Mouse (Mus musculus) forebrain, embryonic 15.5 days (tissue): Measurements from ENCODE around the gene Cd6. TPM values are rescaled to one million over a fixed set of nuclear protein-coding genes. Genes with fewer than 3 reads are reported as not detected.
A peak's percentile ranks its signal among the peaks of the same experiment; 100 is the strongest.

ENCODE experiments used
- ATAC-seq: fragments of 200-750 bp; cut with Nextera tagmentation; replicated peaks from 2 replicates; pipeline ENCODE4 v1.8.0; 2017; ENCODE audit warnings: mild to moderate bottlenecking, moderate TSS enrichment, moderate library complexity
- H3K27ac ChIP-seq: fragments of 300-500 bp; sonication (generic); replicated peaks from 2 replicates; pipeline ENCODE4 v1.5.1; 2015; ENCODE audit warnings: mild to moderate bottlenecking, inconsistent platforms
- H3K27me3 ChIP-seq: fragments of 300-500 bp; sonication (generic); 2 replicates; pipeline ENCODE4 v1.6.1; 2015; ENCODE audit warnings: inconsistent platforms
- H3K36me3 ChIP-seq: fragments of 300-500 bp; sonication (generic); 2 replicates; pipeline ENCODE4 v1.6.1; 2015; ENCODE audit warnings: mild to moderate bottlenecking, inconsistent platforms
- H3K4me1 ChIP-seq: fragments of 300-500 bp; sonication (generic); 2 replicates; pipeline ENCODE4 v1.6.1; 2015; ENCODE audit warnings: inconsistent platforms
- H3K4me2 ChIP-seq: fragments of 300-500 bp; sonication (generic); replicated peaks from 2 replicates; pipeline ENCODE4 v1.6.1; 2015; ENCODE audit warnings: mild to moderate bottlenecking, inconsistent platforms
- H3K4me3 ChIP-seq: fragments of 300-500 bp; sonication (generic); 2 replicates; pipeline ENCODE4 v1.5.1; 2015; ENCODE audit warnings: mild to moderate bottlenecking, inconsistent platforms
- H3K9ac ChIP-seq: fragments of 300-500 bp; sonication (generic); replicated peaks from 2 replicates; pipeline ENCODE4 v1.6.1; 2015; ENCODE audit warnings: mild to moderate bottlenecking, inconsistent platforms
- H3K9me3 ChIP-seq: fragments of 300-500 bp; sonication (generic); 2 replicates; pipeline ENCODE4 v1.6.1; 2016; ENCODE audit warnings: inconsistent platforms
- WGBS: fragments of 180-500 bp; shearing (Covaris S2); methylation state at CpG from one replicate; pipeline ENCODE4 v1.1.7; 2015; ENCODE audit warnings: mixed read lengths; 5-methylcytosine and 5-hydroxymethylcytosine counted together
- polyA plus RNA-seq: library from polyadenylated mRNA; unstranded; fragments of >200 nt; fragmentation: Nextera tagmentation; extraction: Ambion mirVana; gene quantifications from 2 replicates; pipeline ENCODE4 v1.2.1, GENCODE M21; 2015

Gene Cd6
- polyA plus RNA-seq, 1 experiment from 2014 or later = not detected

- Histone ChIP-seq H3K4me1 (peaks cover 20% of the 10 kb centered on the region), H3K9ac (no peak overlapping the region), H3K27ac (peak overlapping the region; percentile 79), H3K9me3 (no peaks in the 10 kb centered on the region), H3K36me3 (no peaks in the 10 kb centered on the region), H3K27me3 (no peaks in the 10 kb centered on the region), H3K4me2 (no peak overlapping the region), H3K4me3 (no peak overlapping the region)
- peak; percentile 89 for ATAC-seq
- 61% methylated on average over 11 of the region's 11 CpGs for WGBS
Measured at GRCm38 (mm10) chr19:10809428-10810175, 20.3 kb downstream of the Cd6 start.

GRCm38 (mm10) chr19:10808524-10809233 lies 21.2 kb downstream of the Cd6 start:
- Histone ChIP-seq H3K4me2 (no peak overlapping the region), H3K27me3 (no peaks in the 10 kb centered on the region), H3K9me3 (no peaks in the 10 kb centered on the region), H3K9ac (no peak overlapping the region), H3K36me3 (no peaks in the 10 kb centered on the region), H3K4me3 (no peak overlapping the region), H3K4me1 (peaks cover 20% of the 10 kb centered on the region), H3K27ac (peak overlapping the region; percentile 79)
- ATAC-seq = peak; percentile 18; the same call in 1 of the 2 replicates
- WGBS = 86% methylated on average over 12 of the region's 12 CpGs

GRCm38 (mm10) chr19:10805661-10806285 lies 24.1 kb downstream of the Cd6 start:
- Histone ChIP-seq H3K27me3 (no peaks in the 10 kb centered on the region), H3K4me3 (no peak overlapping the region), H3K36me3 (no peaks in the 10 kb centered on the region), H3K4me1 (peaks cover 25% of the 10 kb centered on the region), H3K27ac (peak overlapping the region; percentile 43), H3K9me3 (no peaks in the 10 kb centered on the region), H3K4me2 (no peak overlapping the region), H3K9ac (no peak overlapping the region)
- ATAC-seq = no peak
- WGBS = 87% methylated on average over 11 of the region's 11 CpGs

- no peak overlapping the region for H3K9ac ChIP-seq
- no peaks in the 10 kb centered on the region for H3K9me3 ChIP-seq
- H3K4me3 ChIP-seq = no peak overlapping the region
- H3K27ac ChIP-seq = peak overlapping the region; percentile 43; the same call in 1 of the 2 replicates
- H3K4me2 ChIP-seq = no peak overlapping the region
- H3K27me3 ChIP-seq = no peaks in the 10 kb centered on the region
- 82% methylated on average over 2 of the region's 2 CpGs for WGBS
- no peak for ATAC-seq
- H3K4me1 ChIP-seq = peaks cover 26% of the 10 kb centered on the region
- no peaks in the 10 kb centered on the region for H3K36me3 ChIP-seq
Measured at GRCm38 (mm10) chr19:10804850-10805660, 24.8 kb downstream of the Cd6 start.

- H3K4me3 ChIP-seq = no peak overlapping the region
- WGBS = 66% methylated on average over 5 of the region's 5 CpGs
Measured at GRCm38 (mm10) chr19:10803751-10804150, 26.1 kb downstream of the Cd6 start.

GRCm38 (mm10) chr19:10801906-10802305 lies 28.0 kb downstream of the Cd6 start:
- Histone ChIP-seq H3K4me1 (peaks cover 8% of the 10 kb centered on the region), H3K4me2 (no peak overlapping the region), H3K36me3 (no peaks in the 10 kb centered on the region), H3K9me3 (no peaks in the 10 kb centered on the region), H3K4me3 (no peak overlapping the region), H3K27me3 (no peaks in the 10 kb centered on the region), H3K9ac (no peak overlapping the region), H3K27ac (no peak overlapping the region)
- ATAC-seq = no peak
- 81% methylated on average over 6 of the region's 6 CpGs for WGBS

More at GRCm38 (mm10) chr19:10803751-10804150, 26.1 kb downstream of the Cd6 start:
- Histone ChIP-seq H3K9me3 (no peaks in the 10 kb centered on the region), H3K27me3 (no peaks in the 10 kb centered on the region), H3K4me1 (peaks cover 13% of the 10 kb centered on the region), H3K27ac (no peak overlapping the region), H3K36me3 (no peaks in the 10 kb centered on the region), H3K9ac (no peak overlapping the region), H3K4me2 (no peak overlapping the region)
- ATAC-seq = no peak

GRCm38 (mm10) chr19:10801070-10801469 lies 28.8 kb downstream of the Cd6 start:
- Histone ChIP-seq H3K4me1 (peaks cover 8% of the 10 kb centered on the region), H3K9ac (no peak overlapping the region), H3K27ac (peak overlapping the region; percentile 31), H3K9me3 (no peaks in the 10 kb centered on the region), H3K36me3 (no peaks in the 10 kb centered on the region), H3K27me3 (no peaks in the 10 kb centered on the region), H3K4me3 (no peak overlapping the region), H3K4me2 (no peak overlapping the region)
- WGBS = 46% methylated on average over 6 of the region's 6 CpGs
- peak; percentile 62 for ATAC-seq

- no peak overlapping the region for H3K27ac ChIP-seq
- H3K36me3 ChIP-seq = no peaks in the 10 kb centered on the region
- 94% methylated on average over 17 of the region's 17 CpGs for WGBS
- H3K4me1 ChIP-seq = peaks cover 8% of the 10 kb centered on the region; the same call in 1 of the 2 replicates
- no peaks in the 10 kb centered on the region for H3K9me3 ChIP-seq
- ATAC-seq = no peak
- no peak overlapping the region for H3K4me2 ChIP-seq
- no peaks in the 10 kb centered on the region for H3K27me3 ChIP-seq
- no peak overlapping the region for H3K9ac ChIP-seq
- H3K4me3 ChIP-seq = no peak overlapping the region
Measured at GRCm38 (mm10) chr19:10799155-10799554, 30.7 kb downstream of the Cd6 start.

GRCm38 (mm10) chr19:10798576-10798975 lies 31.3 kb downstream of the Cd6 start:
- WGBS = 82% methylated on average over 10 of the region's 10 CpGs
- Histone ChIP-seq H3K9me3 (no peaks in the 10 kb centered on the region), H3K4me3 (no peak overlapping the region), H3K4me1 (peaks cover 8% of the 10 kb centered on the region; the same call in 1 of the 2 replicates), H3K36me3 (no peaks in the 10 kb centered on the region), H3K27ac (no peak overlapping the region), H3K27me3 (no peaks in the 10 kb centered on the region), H3K4me2 (no peak overlapping the region), H3K9ac (no peak overlapping the region)
- ATAC-seq = no peak

- no peak for ATAC-seq
- 65% methylated on average over 1 of the region's 1 CpGs for WGBS
Measured at GRCm38 (mm10) chr19:10794916-10795315, 34.9 kb downstream of the Cd6 start.

GRCm38 (mm10) chr19:10793044-10793443 lies 36.8 kb downstream of the Cd6 start:
- H3K9me3 ChIP-seq = no peaks in the 10 kb centered on the region
- H3K27ac ChIP-seq = no peak overlapping the region
- H3K4me1 ChIP-seq = no peaks in the 10 kb centered on the region
- no peak overlapping the region for H3K4me3 ChIP-seq
- H3K4me2 ChIP-seq = no peak overlapping the region
- WGBS = 51% methylated on average over 3 of the region's 3 CpGs
- no peak overlapping the region for H3K9ac ChIP-seq
- H3K36me3 ChIP-seq = no peaks in the 10 kb centered on the region
- ATAC-seq = no peak
- no peaks in the 10 kb centered on the region for H3K27me3 ChIP-seq

More at GRCm38 (mm10) chr19:10794916-10795315, 34.9 kb downstream of the Cd6 start:
- Histone ChIP-seq H3K4me3 (no peak overlapping the region), H3K9ac (no peak overlapping the region), H3K9me3 (no peaks in the 10 kb centered on the region), H3K27ac (no peak overlapping the region), H3K27me3 (no peaks in the 10 kb centered on the region), H3K4me1 (no peaks in the 10 kb centered on the region), H3K4me2 (no peak overlapping the region), H3K36me3 (no peaks in the 10 kb centered on the region)
